Mouse (Mus musculus): ENCODE measurements around the gene Rps6ka5.

Rps6ka5 gene

DNA sequence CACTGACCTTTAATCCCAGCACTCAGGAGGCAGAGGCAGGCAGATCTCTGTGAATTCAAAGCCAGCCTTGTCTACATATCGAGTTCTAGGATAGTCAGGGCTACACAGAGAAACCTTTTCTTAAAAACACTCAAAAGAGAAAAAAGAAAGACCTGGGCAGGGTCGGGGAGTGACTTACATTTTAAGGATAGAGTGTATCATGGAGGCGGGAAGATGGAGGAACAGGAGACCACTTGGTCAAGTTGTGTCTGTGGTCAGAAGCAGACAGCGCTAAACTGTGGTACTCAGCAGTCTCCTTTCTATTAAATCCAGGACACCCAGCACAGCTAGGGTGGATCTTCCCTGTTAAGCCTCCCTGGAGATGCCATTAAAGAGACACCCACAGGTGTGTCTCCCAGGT, at the start of gene Rps6ka5:
Gene Rps6ka5 (minus strand): TSS at position 333 of the 400 bp plus-strand sequence.
- no peak for DNase-seq (ENCODE audit: low spot score in 2 of 2)

DNA sequence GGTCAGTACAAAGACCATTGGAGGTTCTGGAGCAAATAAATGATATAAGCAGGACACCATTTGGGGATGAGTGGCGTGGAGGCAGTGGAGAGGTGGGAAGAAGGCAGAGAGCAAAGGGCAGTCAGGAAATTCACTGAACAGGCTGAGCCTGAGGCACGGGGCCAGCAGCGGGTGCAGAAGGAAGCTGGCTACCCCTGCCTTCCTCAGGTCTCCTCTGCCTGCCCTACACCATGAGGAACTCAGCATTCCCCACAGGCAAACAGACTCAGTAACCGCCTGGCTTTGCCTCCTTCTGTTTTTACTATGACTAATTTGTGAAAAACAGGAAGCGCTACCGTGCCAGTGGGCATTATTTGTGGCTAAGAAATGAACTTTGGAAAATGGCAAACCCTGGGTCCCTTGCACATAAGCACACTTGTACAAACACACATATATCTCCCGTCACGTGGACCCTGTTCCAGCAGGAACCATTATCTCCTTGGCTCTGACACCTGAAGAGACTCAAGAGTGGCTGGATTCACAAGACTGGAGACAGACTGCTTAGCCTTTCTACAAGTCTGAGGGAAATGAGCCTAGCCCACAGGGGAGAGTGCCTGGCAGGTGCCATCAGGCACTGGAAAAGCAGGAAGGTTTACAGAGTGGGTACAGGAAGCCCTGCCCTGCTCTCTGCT, 49.3 kb upstream of the Rps6ka5 start:
- no peak for DNase-seq (ENCODE audit: low spot score in 2 of 2)

DNA sequence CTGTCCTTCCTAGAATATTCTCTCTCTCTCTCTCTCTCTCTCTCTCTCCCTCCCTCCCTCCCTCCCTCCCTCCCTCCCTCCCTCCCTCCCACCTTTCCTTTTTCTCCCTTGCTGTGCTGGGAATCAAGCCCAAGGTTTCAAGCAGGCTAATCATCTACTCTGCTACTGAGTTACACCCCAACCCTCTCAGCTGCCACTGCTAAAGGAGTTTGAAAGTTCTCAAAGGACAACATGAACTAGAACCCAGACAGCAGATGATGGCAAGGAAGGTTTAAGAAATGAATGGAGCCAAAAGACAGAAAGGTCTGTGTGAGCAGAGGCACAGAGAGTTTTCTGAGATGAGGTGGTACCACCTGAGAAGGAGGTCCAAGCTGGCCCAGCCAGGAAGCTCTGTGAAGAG, 48.5 kb upstream of the Rps6ka5 start:
- DNase-seq (ENCODE audit: low spot score in 2 of 2) = no peak

DNA sequence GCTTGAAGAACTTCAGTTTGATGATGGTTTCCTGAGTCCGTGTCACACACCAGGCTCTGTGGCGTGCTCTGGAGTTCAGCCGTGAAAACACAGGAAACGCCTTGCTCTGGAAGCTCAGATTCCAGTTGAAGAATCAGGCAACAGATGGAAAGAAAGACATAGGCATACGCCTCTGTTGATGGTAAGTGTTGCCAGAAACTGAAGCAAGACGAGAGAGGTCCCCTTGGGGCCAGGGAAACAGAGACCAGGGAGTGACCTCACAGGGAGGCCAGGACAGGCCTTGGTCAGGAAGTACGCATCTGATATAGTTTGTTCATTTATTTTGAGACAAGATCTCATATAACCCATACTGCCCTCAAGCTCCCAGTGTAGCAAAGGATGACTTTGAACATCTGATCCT, 48.0 kb upstream of the Rps6ka5 start:
- no peak for DNase-seq (ENCODE audit: low spot score in 2 of 2)

- peak; percentile 80 to 86 for DNase-seq (ENCODE audit: low spot score in 2 of 2)
These were observed 45.6 kb upstream of the Rps6ka5 start for GRCm38 (mm10) chr12:100772230-100772984.

GRCm38 (mm10) chr12:100770765-100771164, 44.0 kb upstream of the Rps6ka5 start:
- DNase-seq (ENCODE audit: low spot score in 2 of 2) = peak in 1 of 2 experiments; percentile 42

GRCm38 (mm10) chr12:100769871-100770270, 43.1 kb upstream of the Rps6ka5 start:
- DNase-seq (ENCODE audit: low spot score in 2 of 2) = no peak

DNA sequence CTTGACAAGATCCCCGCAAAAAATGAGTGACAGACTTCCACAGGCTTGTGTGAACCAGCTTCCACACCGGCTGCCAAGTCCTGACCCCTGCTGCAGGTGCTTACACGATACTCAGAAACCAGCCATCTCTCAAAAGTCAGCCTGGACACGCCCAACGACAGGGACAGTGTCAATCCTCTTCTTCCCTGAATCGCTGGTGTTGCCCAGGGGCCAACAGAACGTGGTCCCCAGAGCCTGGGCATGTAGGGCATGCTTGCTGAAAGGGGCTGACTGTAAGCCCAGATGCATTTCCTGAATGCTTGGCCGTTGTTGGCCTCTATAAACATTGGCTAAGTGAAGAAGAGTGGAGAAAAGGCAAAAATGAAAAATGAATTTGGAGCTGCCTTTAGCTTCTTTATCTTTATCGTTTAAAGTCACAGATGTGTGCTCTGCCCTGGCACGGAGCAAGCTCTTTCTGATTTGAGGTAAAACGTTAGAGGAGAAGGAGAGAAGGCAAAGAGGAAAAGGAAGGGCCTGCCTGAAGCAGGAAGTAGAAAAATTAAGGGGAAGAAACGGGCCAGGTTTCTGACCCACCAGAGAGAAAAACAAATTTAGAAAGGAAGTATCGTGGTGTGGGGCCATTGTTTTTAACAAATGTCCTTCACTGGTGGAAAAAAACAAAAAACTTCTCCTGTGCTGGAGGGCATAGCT, 37.7 kb upstream of the Rps6ka5 start:
- no peak for DNase-seq (ENCODE audit: low spot score in 2 of 2)

GRCm38 (mm10) chr12:100762663-100763425, 36.1 kb upstream of the Rps6ka5 start:
- peak; percentile 56 to 68 for DNase-seq (ENCODE audit: low spot score in 2 of 2)

DNA sequence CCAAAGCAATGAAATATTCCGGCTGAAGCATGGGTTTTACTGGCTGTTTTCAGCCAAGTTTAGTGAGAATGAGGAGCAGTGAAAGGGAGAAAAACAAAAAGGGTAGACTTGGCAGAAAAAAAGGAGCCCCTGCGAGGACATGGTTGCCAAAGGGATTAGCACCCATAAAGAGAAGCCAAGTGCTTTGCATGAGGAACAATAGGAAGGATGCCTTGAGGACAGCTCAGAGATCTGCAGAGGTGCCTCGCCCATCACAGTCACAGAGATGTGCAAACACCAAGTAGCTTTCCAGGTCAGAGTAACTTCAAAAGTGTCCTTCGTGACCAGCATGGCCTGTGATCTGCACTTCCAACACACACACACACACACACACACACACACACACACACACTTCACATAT, 30.6 kb upstream of the Rps6ka5 start:
- no peak for DNase-seq (ENCODE audit: low spot score in 2 of 2)

DNA sequence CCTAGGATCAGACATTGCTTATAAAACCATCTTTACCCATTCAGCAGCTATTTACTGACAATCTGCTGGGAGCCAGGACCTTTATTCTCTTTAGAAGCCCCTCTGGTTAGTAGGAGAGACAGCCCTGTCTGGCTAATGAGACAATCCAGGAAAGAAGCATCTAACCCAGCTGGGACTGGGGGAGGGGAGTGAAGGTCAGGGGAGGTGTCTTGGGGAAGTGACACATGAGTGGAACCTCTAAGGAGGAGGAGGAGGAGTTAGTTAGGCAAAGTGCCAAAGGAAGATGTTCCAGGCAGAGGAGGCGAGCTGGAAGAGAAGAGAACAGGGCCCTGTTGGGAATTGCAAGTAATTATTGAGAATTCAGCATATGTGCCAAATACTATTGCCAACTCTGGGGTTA, 26.9 kb upstream of the Rps6ka5 start:
- DNase-seq (ENCODE audit: low spot score in 2 of 2) = no peak

- DNase-seq (ENCODE audit: low spot score in 2 of 2) = no peak
These were observed 26.2 kb upstream of the Rps6ka5 start for GRCm38 (mm10) chr12:100752977-100753376.

GRCm38 (mm10) chr12:100742468-100742867, 15.7 kb upstream of the Rps6ka5 start:
- DNase-seq (ENCODE audit: low spot score in 2 of 2) = no peak

DNA sequence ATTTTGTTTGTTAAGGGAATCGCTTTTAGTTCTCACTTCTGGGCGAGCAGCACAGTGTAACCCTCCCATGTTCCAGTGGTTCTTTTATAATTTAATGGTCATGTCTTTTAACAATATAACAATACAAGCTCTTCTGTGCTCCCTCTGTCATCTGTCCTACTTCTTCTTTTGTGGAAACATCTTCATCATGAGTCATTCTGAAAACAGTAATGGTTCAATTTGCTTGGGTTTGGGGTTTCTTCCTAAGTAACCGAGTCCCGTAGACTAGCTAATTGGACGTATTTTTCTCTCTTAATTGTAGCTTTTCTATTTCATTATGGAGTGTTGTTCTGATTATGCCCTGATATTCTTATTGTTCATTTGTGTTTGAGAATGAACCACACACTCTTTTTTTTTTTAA, 13.5 kb upstream of the Rps6ka5 start:
- no peak for DNase-seq (ENCODE audit: low spot score in 2 of 2)

- DNase-seq (ENCODE audit: low spot score in 2 of 2) = no peak
These were observed 12.3 kb upstream of the Rps6ka5 start for GRCm38 (mm10) chr12:100739011-100739570.

DNA sequence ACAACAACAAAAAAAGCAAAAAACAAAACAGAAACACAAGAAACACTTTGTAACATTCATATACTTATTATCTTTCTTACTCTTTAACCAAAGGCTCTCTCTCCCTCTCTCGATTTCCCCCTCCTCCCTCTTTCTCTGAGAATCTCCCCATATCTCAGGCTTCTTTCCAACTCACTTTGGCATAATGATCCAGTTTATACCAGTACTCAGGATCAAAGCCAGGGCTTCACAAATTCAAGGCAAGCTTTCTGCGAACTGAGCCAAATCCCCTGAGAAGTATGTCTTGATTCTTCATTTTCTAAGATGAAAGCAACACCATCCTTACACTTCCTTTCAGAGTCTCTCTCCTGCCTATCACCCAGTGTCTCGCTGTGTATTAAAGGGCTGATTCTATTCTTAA, 11.7 kb upstream of the Rps6ka5 start:
- DNase-seq (ENCODE audit: low spot score in 2 of 2) = no peak

- no peak for DNase-seq (ENCODE audit: low spot score in 2 of 2)
These were observed 8.8 kb upstream of the Rps6ka5 start for GRCm38 (mm10) chr12:100735581-100735980.

DNA sequence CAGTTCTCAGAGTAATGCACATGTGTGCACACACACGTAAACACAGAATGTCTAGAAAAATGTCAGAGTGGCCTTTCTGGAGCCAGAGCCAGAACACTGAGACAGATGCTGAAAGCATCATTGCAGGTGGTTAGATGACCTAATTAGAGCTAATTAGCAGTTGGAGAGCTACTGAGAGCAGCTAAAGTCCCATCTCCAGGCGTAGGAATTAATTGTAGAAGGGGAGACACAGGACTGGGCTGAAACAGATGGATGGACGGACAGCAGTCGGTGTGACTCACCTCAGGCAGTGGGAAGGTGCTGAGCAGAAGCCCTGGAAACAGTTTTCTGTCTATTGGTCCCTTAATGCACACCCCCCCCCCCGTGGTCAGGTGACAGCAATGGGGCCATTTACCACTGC, 8.4 kb upstream of the Rps6ka5 start:
- no peak for DNase-seq (ENCODE audit: low spot score in 2 of 2)

DNA sequence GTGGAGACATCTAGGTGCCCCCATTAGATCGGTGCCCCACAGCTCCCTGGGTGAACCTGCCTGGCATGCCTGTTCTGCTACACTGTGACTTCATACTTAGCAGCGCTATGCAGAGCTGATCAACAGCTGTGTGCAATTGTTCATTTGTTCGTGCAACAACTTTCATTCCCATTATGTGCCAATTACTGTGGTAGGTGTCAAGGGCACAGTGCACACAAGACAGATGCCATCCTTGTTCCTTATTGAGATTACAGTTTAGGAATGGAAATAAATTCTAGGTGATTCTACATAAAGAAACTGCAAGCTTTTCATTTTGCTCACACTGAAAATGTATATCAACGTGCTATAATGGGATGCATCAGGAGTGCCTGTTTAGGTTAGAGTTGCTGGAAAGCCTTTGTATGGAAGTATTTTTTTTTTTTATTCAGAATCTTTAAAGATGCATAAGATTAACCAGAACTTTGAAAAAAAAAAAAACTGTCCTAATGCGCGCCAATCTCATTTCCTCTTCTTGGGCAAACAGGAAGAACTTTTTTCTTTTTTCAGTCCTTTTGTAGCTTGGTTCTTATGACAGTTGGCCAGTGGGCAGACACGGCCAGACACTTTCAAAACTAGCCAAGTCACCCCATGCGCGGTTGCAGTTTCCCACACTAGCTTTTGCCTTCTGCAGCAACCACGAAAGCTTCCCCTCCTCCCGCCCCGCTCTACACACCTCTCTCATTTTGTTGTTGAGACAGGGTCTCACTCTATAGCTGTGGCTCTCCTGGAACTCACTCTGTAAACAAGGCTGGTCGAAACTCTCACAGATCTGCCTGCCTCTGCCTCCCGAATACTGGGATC, 2.1 kb upstream of the Rps6ka5 start:
- no peak for DNase-seq (ENCODE audit: low spot score in 2 of 2)

DNA sequence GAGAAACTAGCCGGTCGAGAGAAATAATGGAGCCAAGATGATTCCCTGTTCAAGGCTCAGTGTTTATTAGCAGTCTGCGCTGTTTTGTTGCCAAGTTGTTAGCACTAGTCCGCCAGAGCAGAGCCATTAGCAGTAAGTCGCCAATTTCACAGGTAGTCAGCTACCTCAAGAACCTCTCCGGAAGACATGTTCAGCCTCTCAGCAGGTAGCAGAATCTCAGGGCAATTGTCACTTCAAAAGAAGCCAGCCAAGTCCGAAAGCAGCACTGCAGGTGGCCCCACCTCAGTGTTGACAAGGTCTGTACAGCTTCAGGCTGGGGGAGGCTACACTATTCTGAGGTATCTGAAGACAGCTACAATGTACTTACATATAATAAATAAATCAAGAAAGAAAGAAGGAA, 1.1 kb upstream of the Rps6ka5 start:
- no peak for DNase-seq (ENCODE audit: low spot score in 2 of 2)

DNA sequence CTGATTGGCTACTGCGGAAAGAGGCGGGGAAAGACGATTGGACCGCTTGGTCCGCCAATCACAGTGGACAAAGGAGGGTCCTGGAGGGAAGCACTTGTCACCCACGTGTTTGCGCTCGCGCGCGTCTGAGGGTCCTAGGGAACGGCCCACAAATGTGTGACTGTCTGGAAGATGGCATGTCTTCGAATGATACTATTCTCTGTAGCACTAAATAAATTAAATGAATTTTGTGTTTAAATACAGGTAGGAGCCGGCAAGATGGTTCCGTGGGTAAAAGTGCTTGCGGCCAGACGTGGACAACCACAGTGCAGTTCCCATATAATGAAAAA, 1.4 kb downstream of the Rps6ka5 start:
- DNase-seq (ENCODE audit: low spot score in 2 of 2) = no peak
